Mouse (Mus musculus) right cerebral cortex, postnatal 36 days (tissue): ENCODE data around the gene Npb.

ENCODE experiments used
- DNase-seq, 2 experiments: peaks; one replicate each; pipeline ENCODE4 v3.0.0; 2022; ENCODE audit warnings: low spot score in 2 of 2, mixed read lengths in 1 of 2

Npb gene

DNA sequence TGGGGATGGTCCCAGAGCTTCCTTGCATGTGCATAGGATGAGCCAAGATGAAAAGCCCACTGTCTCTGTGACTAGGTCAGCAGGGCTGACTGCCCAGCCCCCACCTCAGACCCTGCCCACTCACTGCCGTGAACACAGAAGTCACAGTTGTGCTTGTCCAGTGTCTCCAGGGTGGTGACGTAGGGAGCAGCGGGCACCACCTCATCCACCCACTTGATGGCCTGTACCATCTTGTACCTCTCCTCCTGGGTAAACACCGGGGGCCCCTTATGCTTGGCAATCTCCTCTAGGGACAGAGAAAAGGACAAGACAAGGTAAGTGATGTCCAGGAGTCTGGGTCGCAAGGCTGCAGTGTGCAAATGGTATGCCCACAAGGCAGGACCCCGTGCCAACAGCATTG is 6.9 kb downstream of the Npb start:
- no peak for DNase-seq

DNA sequence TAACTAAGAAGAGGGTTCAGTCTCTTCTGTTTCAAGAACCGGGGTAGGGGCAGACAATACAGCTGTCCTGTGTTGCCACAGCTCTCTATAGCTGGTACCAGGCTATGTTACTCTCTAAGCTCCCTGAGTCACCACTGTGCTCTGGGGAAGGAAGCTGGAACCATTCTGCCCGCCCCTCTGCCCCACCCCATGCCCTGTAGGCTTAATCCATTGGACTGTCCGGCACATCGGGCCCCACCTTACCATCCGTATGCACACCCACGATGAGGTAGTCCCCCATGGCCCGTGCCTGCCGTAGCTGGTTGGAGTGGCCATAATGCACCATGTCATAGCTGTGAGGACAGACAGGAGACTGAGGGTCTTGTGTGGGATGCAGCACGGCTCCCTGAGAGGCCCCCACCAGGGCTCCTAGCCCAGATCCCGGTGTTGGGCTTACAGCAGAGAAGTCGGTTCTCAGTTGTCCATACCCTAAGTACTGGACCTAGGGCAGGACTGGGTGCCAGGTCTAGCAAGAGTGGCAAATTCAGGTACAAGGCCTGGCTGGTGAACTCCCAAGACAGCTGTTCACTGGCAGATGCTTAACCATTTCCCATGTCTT is 7.4 kb downstream of the Npb start:
- DNase-seq: no peak

DNA sequence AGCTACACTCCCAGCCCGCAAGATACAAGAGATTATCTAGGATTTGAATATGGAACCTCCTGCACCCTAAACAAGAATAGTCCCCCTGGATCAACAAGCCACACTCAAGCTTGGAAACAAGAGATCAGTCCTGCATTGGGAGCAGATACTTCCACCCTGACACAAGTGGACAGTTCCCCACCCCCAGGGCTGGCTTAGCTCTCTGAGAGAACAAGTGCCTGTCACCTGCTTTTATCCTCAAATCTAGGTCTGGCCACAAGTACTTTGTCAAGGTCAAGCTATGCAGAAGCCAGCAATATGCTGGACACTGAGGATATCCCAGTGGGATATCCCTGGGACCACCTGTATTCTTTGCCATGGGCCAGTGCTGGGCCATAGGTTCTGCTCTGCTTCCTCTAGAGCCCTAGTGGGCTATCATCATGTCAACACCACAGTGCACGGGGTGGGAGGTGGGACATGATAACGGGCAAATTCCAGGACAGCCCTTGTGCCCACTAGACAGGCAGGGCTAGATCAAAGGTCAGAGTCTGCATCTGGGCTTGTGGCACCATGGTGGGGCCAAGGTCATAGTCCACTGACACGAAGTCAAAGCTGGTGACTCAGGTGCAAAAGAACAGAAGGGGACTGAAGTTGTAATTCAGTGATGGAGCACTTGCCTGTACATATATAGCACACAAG is 8.5 kb downstream of the Npb start:
- DNase-seq: no peak

DNA sequence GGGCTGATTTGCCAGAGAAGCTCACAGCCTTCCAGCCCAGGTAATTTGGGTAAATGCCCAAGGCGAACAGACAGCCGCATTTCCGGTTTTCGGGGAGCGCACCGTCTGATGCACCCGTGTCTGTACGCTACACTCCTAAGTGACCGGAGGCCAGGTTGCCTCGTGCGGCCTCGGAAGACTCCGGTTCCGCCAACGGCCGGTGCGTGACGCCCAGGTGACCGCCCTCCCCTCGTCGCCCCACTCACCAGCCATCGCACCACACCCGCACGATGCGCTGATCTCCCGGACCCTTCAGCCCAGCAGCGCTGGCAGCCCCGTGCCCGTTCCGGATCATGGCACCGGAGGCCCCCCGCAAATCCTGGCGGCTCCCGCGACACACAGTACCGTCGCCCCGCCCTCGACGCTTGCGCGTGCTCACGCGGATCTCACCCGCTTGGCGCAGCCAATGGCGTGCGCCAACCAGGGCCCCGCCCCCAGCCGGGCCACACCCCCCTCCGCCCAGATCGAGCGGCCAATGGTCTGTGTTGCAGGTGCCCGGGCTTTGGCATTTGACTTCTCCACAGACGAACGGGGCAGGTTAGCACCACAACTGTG is 9.3 kb downstream of the Npb start, which contains the start of gene Pcyt2:
Gene Pcyt2 (minus strand): TSS at position 418 of the 594 bp plus-strand sequence.
- DNase-seq: peak; percentile 87 to 88

DNA sequence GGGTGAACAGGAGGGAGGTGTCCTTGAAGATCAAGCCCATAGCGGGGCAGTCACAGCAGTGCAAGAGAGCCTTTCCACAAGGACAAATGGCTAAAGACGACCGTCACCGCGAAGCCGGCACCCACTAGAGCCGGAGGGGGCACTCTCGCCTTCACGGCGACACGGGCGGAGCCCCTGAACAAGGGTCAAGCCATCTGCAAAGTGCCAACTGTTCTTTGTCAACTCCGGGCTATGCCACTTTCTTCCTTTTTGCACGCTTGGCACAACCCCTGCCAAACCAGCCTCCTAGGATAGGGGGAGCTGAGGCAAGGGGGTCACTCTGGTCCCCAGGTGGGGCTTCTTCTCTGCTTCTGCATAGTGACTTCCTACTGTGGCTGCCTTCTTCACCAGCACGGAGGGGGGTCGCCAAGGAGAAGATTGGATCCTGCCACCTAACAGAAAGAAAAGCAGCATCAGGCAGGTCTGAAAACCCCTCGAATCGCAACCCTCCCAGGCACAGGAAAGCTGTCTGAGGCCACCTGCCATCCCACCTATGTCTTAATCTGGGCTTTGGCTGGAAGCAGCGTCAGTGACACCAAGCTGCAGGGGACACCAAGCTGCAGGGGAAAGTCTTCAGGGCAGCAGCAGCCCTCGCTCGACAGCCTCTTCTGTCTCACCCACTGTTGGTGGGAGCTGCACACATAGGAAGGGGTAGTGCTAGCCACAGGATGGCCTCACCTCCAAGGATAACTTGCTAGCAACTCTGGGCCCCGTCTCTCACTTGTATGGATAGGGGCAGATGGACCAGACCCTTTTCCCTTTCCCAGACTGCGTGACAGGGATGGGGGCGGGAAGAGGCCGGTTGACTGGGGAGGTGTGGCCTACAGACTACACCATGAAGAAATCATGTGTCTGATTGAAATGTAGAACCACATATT is 10.6 kb downstream of the Npb start:
- no peak for DNase-seq

DNA sequence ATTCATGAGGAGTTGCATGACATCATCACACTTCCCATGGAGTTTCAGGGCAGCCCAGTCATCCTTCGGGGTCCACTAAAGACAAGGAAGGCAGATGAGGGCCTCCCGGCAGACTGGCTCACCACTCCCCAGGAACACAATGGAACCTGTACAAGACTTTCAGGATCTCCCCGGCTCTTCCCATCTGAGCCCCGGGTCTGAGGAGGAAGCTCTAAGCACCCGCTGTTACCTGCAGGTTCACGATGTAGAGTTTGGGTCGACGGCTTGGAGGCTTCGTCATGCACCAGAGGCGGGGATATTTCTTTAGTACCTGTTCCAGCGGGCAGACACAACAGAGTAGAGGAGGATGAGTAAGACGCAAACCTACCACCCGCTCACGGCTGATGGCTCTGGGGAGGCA is 11.9 kb downstream of the Npb start:
- no peak for DNase-seq

DNA sequence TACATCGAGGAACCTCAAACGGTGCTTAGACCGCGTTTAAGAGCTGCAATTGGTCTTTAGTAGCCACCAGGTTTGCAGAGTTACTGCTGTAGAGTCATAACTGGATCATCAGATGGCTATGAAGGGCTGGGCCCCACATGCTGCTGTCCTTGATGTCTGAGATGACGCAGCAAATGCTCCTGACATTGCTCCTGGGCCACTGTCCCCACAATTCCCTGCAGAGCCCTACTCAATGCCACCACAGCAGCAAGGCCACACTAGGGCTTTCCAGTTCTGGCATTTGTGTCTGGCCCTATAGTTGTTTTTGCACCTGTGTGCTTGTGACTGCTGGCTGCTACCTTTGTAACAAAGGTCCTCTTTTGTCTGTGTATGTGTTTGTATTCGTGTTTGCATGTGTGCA is 14.5 kb downstream of the Npb start:
- DNase-seq: no peak

DNA sequence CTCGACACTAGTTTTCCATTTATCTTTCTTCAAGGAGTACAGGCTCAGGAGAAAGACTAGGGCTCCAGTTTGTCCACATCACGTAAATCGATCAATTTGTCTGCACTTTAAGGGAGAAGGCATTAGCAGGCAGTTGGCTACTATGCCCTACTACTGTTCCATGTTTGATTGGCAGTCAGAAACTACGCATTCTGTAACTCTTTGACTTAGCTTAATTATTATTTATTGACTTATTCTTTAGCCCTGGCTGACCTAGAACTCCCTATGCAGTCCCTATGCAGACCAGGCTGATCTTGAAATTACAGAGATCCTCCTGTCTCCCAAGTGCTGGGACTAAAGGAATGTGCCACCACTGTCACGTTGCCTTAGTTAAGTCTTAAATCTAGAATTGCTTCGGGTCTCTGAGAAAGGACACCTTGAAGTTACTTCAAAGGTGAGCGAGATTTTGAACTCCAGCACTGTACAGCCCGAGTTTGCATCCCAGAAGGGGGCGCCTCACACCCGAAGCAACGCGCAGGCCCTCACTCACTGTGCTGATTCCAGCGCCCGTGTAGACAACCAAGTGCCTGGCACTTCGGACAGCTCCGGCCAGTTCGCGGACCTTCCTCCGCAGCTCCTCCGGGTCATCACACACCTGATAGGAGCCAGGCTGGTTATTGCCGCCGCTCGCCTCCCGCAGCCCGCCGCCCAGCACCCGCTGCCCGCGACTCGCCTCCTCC is 15.8 kb downstream of the Npb start:
- DNase-seq: no peak

DNA sequence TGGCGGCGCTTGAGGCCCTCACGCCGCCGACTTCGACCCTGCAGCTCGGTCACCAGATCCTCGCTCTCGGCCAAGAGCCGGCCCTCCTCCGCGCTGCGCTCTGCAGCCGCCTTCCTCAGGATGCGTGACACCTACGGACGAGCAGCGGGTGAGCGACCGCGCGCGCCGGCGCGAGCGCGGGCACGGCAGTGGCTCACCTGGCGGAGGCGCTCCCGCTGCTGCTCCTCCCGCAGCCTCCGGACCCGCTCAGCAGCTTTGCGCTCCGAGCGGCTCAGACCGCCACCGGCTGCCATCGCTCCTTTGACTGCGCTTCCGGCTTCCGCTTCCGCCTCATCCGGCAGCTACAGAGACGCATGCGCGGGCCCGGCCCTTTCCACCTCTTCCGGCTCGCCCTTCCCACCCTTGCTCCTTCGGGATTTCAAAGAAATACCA is 16.4 kb downstream of the Npb start:
- peak; percentile 81 to 82 for DNase-seq

DNA sequence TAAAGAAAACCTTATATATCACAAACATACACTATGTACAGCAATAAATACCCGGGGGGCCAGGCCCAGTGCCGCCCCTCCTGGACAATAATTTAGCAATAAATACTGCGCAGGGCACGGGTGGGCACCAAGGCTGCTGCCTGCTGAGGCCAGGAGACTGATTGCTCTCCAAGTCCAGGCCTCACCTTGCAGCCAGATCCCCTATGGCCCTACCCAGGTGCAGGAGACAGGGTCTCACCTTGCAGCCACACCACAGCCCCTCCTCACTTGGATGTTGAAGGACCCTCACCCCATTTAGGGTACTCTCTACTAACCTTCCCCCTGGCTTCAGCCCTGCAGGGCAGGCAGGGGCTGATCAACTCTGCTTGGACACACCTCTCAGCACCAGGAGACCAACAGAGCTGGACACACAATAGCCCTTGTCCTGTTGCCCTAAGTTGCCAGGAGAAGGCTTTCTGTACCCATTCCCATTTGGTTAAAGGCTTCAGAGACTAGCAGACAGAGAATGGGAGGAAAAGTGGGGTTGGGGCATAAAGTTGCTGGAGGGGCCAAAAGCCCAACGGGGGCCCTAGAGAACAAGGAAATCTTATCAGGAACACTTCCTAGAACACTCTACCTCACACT is 17.0 kb downstream of the Npb start, which contains the start of gene Sirt7:
Gene Sirt7 (minus strand): TSS at position 89 of the 624 bp plus-strand sequence.
- DNase-seq: no peak

DNA sequence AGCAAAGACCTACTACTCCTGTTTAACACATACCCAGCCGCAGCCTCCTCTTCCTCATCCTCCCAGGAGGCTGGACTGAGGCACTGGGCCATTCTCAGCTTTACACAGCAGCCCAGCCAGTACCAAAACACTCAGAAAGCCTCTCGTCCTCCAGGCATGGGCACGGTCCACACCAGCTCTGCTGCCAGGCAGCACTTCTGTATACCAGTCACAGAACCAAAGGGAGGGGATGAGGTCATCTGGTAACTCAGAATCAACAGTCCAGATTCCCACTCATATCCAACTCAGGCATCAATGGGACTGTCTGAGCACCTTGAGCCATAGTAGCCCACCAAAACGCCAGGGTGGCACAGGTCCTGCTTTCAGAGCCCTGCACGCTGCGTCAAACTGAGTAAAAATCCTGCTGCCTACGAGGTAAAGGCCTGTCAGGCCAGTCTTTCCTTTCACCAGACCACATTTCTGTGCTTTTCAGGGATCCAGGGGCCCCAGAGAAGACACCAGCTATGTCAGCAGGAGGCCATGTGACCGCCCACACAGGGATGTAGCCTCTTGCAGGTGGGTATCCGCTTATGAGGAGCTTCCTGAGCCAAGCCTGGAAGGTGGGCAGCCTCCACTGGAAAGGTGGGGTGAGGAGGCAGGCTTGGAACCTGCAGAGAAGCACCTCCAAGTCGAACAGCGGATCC is 18.6 kb downstream of the Npb start:
- no peak for DNase-seq

DNA sequence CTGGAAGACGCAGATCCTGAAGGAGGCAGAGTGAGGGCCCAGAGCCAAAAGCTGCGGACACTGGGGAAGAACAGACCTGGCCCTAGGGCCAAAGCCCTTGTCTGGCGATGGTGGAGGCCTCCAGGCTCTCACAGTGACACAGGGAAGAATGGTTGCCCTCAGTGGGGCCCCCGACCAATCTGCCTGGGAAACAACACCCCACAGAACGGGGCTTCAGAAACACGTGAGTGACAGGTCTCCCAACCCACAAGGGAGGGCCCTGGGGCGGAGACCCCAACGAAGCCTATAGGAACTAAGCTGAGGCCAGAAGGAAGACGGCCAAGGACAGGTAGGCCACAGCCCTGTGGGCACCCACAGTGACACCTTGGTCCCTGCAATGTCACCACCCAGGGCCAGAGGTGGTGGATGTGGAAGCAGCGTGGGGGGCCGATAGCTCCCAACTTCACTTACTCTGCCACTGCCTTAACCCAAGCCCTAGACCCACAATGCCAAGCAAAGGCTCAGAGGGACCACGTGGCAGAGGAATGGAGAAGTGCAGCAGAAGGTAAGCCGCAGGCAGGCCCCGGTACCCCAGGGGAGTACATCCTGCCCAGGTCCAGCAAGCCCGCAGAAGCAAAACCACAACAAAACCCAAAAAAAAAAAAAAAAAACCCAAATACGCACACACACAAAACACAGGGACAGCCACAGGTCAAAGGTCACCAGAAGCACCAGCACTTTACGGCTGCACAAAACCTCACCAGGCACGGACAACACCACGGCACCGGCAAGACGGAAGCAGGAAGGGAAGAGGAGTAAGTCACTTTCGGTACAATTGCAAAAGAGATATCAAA is 19.4 kb downstream of the Npb start:
- DNase-seq: no peak

DNA sequence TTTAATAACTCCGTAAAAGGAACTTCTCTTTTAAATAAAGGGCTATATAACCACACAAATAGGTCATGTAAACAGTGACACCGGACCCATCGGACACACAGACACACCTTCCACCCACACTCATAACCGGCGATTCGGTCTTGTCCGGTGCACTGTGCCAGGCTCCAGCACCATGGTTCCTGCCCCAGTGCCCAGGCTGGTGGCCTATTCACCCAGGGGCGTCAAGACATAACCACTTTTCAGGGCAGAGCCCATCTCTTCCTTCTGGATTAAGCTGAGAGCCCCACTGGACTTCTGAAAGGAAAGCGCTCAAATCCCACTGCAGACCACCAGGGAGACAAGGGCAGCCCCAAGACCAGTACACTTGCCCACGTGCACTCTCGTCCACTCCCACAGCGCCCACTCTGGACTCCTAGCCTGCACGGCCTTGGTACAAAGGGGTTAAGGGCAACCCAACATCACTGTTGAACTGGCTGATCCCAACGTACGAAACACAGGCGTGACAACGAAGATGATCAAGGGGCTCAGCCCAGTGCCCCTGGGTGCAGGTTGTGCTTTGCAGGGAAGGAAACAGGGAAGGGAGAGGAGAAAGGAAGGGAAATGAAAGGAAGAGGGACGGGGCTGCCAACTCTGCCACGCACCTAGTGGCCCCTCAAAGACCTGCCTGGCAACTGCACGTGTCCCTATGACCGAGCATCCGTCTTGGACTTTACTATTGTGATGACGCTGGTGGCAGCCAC is 20.5 kb downstream of the Npb start:
- DNase-seq: no peak

DNA sequence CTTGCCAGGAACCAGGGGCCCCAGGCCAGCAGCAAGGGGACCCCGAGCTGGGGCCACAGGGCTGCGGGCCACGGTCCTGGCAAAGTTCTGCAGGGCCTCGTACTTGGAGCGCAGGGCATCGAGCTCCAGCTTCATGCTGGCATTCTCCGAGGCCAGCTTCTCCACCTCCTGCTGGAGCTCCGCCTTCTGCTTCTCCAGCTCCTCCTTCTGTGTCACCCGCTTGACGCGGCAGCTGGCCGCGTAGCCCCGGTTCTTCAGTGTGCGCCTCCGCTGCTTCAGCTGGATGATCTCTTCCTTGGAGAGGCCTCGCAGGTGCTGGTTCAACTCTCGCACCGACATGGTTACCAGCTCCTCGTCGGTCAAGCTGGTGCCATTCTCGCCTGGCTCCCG is 21.1 kb downstream of the Npb start:
- DNase-seq: no peak

DNA sequence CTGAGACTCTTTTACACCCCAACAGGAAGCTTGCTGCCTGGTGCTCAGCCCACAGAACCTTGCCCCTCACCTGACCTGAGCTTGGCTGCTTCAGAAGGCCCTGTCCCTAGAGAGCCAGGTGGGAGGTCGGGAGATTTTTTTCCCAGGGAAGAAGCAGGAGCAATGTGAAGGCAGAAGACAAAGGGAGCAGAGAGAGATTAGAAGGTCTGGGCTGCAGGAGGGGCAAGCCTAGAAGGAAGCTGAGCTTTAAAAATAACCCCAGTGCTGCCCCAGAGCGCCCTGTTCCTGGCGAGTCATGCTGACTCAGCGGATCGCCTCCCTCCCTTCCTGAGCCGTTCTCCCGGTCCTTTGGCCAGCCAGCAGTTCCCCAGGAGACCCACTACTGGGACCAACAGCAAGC is 21.6 kb downstream of the Npb start:
- DNase-seq: no peak

DNA sequence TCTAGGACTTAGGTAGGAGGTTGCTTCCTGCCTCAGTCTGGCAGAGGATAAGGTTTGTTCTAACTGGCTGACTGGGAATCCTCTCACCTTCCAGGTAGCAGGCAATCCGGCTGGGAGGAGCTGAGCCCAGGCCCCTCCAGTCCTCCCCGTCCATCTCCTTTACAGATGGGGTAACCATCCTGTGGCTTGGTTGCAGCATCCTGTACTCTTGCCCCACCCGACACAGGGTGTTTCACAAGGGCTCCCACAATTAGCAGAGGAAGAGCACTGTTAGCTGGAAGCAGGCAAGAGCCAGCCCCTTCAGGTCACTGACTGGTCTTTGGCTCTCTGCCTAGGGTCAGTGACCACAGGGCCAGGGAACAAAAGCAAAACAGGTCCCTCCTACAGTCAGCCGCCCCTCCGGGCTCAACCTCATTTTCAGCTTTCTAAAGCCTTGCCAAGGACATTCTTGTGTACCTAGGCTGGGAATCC is 22.2 kb downstream of the Npb start:
- DNase-seq: no peak

DNA sequence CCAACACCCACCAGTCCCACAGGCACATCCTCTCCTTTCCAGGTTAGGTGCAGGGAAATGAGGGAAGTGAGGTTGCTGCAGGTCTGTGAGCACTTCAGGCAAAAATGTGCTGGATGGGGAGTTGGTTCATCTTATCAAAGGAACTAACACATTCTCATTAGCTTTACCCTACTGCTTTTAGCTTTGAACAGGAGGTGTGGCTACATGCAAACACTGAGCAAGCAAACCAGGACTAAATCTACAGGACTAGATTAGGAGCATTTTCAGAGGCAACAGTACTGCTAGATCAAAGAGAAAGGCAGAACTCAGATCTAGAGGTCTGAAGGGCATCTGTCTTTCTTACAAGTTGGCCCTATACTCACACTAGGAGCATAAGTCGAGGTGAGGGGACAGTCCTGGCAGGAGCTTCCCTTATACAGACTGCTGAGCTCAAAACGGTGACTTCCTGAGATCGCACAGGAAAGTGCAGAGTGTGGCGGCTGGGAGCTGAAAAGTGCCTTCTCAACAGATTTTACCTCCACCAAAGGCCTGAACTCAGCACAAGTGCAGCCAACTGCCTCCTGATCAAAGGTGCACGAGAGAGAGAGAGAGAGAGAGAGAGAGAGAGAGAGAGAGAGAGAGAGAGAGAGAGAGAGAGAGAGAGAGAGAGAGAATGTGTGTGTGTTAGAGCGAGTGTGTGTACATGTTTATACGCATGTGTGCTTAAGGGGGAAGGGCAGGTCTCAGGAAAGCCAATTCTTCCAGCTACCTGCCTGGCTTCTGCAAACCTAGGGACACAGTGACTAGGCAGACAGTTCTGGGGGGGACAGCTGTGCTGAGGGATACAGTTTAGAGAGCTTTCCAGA is 22.8 kb downstream of the Npb start:
- DNase-seq: no peak
